Mouse (Mus musculus): ENCODE data around the gene Suv39h2.

Gene Suv39h2

GRCm38 (mm10) chr2:3422548-3422947, 52.3 kb downstream of the Suv39h2 start, which contains the start of gene Meig1:
Gene Meig1, minus strand, starts transcription at chr2:3422648.
- no peak for DNase-seq (ENCODE audit: low spot score)

GRCm38 (mm10) chr2:3420157-3420556, 54.7 kb downstream of the Suv39h2 start:
- no peak for DNase-seq (ENCODE audit: low spot score)

- peak; percentile 97 for DNase-seq (ENCODE audit: low spot score)
These were observed 55.9 kb downstream of the Suv39h2 start for GRCm38 (mm10) chr2:3418883-3419431.

GRCm38 (mm10) chr2:3415676-3416075, 59.2 kb downstream of the Suv39h2 start:
- no peak for DNase-seq (ENCODE audit: low spot score)

- peak; percentile 81 for DNase-seq (ENCODE audit: low spot score)
These were observed 60.6 kb downstream of the Suv39h2 start for GRCm38 (mm10) chr2:3414241-3414640.

- no peak for DNase-seq (ENCODE audit: low spot score)
These were observed 67.1 kb downstream of the Suv39h2 start for GRCm38 (mm10) chr2:3407756-3408155.

- DNase-seq (ENCODE audit: low spot score), result no peak
These were observed 68.8 kb downstream of the Suv39h2 start for GRCm38 (mm10) chr2:3405981-3406380.

Data from retina, embryonic 14.5 days (tissue).